Mouse (Mus musculus) cerebellum, adult (tissue): Measurements from ENCODE around the gene Mrpl49.
"Not testable (repeated sequence)": the region's sequence is repeated elsewhere in the genome, so short reads cannot be mapped to it uniquely, and the experiment has no call there.

Experiments
- ATAC-seq: cut with Nextera tagmentation; 2 replicates; pipeline ENCODE4 v1.9.2; 2017; ENCODE audit warnings: mild to moderate bottlenecking, moderate library complexity, mixed read lengths; ENCODE audit not compliant: insufficient number of reproducible peaks, low FRiP score, low TSS enrichment

Mrpl49 gene

DNA sequence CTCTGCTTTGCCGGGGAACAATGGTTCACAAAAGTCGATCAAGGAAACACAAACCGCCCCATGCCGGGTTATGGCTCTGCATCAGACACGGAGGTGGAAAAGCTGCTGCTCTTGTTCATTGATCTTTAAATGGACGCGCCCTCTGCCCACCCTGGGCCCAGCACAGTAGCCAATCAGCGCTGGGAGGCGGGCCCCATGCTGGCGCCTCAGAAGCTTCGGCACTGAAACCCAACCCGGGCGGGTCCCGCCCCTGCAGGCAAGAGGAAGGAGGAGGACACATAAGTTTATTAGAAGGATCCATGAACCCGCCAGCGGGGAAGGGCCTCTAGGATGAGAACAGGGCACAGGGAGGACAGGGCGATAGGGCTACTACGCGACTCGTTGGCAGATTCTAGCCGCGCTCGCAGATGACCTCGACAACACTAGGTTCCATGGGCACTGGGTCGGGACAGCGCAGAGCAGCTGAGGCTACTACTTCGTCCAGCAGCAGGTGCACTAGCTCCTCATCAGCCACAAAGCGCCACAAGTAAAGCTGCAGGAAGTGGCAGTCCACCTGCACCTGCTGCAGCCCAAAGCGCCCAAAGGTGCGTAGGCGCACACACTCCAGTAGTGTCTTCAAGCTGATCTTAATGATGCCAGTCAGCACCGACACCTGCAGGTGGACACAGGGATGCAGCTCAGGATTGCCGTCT, 10.3 kb upstream of the Mrpl49 start, which contains the start of gene Tm7sf2:
Gene Tm7sf2 (minus strand): TSS at position 650 of the 692 bp plus-strand sequence.
- peak; percentile 69; the same call in 1 of the 2 replicates for ATAC-seq

DNA sequence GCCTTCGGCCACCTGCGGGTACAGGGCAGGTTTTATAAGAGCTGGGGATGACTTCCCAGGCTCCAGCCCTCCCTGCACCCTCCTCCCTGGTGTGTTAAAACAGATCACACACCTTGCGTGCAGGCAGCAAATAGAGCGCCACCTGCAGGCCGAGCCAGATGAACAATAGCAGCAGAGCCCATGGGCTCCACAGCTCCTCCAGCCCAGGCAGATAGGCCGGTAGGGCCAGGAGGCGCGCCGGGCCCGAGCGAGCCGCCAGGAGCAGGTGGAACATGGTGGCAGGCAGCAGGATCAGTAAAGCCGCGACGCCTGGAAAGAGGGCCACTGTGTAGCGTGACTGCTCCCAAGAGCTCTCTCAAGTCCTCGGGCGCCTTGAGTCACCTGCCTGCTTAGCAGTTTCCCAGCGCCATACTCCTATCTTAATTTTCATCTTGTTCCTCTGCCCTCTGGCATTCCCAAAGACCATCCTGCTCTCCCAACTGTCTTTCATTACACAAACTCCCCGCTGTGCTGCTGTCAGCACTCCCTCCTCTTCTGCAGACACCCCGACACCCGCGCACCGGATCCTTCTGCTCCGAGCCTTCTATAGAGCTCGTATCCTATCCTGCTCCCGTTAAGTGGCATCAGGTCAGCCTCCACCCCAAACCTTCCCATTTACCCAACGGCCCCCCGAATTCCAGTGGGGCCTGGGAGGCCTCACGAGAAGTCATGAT, 9.6 kb upstream of the Mrpl49 start:
- peak; percentile 63 for ATAC-seq

DNA sequence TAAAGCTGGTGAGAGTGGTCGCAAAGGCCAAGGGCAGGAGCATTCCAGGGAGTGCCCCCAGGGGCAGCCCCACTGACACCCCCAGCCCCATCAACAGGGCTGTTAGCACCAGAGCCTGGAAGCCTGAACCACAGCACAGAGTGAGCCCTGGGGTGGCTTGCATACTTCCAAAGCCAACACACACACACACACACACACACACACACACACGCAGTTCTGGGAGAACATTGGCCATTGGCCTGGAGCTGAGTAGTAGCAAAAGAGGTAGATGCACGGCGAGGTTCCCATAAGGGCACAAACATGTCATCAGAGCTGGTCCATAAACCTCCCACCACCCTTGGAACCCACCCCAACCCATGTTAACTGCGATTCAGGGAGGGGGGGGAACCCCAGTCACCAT, 9.0 kb upstream of the Mrpl49 start:
- ATAC-seq: no peak

DNA sequence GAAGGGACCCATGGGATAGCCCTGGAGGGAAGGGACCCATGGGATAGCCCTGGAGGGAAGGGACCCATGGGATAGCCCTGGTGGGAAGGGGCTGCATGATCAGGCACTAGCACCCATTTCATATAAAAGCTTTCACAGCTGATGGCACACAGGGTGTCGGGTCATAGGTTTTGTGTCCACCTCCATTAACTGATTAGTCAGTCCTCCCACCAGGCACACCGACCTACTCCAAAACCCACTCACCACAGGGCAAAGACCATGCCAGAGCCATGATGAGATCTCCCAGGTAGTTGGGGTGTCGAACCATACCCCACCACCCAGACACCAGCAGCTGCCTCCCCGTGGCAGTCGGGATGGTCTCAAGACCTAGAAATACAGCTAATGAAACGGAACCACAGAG, 5.5 kb upstream of the Mrpl49 start:
- no peak for ATAC-seq

DNA sequence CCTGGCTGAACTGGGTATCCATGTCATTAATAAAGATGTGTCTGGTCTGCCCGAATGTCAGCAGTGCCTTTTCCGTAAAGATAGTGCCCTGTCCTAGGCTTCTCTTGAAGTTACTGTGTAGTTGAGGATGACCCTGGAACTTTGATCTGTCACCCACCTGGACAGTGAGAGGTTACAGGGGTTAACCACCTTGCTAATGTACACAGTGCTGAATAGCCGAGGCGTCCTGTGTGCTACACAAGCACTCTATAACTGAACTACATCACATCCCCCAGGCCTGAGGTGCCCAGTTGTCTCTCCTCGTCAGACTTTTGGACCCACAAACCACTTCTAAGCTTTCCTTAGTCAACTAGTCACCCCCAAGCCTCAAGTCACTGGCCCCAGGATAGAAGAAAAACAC, 4.8 kb upstream of the Mrpl49 start:
- ATAC-seq: no peak

DNA sequence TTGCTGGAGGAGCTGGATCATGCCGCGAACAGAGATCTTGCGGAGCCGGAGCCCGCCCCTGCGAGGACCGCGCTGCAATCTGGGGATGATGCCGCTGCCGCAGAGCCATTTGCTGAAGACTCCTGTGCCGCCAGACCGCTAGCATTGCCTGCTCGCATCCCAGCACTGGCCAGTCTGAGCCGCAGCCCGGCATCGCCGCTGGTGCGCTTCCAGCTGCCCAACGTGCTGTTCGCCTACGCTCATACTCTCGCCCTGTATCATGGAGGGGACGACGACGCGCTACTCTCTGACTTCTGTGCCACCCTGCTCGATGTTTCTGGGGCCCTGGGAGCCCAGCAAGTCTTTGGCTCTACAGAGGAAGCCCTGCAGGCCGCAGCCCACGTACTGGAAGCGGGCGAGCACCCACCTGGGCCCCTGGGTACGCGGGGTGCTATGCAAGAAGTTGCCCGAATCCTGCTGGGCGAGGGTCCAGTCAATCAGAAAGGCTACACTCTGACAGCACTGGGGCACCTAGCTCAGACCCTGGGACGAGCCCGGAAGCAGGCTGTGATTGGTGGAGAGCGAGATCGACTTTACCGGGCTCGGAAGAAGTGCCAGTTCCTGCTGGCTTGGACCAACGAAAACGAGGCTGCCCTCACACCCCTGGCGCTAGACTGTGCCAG, 4.2 kb upstream of the Mrpl49 start:
- no peak for ATAC-seq

DNA sequence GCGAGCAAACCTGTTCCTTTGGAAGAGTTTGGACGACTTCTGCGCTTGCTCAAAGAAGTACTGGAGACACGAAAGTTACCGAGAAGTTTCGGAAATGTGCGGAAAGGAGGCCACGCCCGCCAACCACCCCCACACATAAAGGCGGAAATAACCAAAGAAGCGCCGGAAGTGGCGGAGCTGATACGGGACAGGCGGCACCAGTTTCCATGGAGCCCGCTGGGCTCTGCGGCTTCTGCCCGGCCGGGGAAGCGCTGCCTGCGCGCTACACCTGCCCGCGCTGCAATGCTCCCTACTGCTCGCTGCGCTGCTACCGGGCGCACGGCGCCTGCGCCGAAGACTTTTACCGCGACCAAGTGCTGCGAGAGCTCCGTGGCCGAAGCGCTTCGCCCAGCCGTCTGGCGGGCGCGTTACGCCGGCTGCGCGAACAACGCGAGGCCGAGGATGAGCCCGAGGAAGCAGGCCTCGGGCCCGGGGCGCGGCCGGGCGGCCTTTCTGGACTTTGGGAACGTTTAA, 3.5 kb upstream of the Mrpl49 start, which contains the start of gene Znhit2:
Gene Znhit2 (plus strand): TSS at position 172 of the 513 bp plus-strand sequence.
- peak; percentile 57; the same call in 1 of the 2 replicates for ATAC-seq

DNA sequence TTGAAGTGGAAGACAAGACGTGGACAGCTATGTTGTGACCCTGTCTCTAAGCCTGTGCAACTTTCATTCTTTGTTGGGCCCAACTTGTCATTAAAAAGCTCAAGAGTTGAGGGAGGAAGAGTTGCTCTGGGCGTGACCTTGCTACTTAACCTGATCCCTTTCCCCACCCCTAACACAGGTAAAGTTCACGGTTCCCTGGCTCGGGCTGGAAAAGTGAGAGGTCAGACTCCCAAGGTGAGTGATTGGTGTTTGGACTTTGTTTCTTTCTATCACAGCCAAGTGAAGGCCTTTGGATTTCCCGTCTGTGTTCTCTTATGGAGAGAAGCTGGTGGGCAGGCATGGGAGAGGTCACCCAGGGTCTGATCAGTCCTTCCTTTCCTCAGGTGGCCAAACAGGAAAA, 1.4 kb upstream of the Mrpl49 start:
- ATAC-seq: no peak

DNA sequence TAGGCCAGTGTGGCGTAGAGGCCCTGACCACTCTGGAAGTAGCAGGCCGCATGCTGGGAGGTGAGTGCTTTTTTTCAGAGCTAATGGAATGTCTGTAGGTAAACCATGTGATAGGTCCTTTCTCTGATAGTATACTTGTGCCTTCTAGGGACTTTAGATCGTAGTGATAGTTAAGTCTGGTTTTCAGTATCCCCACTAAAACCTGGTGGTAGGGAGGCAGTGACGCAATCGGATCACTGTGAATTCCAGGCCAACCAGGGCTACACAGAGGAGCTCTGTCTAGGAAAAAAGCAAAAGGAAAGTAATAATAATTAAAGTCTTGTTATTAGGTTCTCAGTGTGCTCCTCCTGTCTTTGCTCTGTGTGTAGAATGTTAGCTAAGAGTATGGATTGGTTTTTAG, 928 bp upstream of the Mrpl49 start:
- no peak for ATAC-seq

DNA sequence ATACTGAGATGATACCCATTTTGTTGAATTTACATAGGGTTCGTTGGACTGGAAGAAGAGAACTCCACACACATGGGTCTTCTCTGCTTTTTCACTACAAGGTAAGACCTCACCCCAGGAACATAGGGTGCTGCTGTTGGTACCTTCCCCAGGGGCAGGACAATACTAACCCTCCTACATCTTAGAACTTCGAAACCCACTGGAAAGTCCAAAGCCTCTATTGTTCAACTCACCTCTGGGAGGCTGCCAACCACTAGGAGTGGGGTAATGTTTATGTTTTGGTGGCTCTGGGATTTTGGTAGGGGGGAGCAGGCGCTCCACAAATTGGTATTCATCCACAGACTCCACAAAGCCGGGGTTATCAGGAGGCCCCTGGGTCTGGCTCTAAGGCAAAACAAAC, 889 bp downstream of the Mrpl49 start:
- no peak for ATAC-seq

DNA sequence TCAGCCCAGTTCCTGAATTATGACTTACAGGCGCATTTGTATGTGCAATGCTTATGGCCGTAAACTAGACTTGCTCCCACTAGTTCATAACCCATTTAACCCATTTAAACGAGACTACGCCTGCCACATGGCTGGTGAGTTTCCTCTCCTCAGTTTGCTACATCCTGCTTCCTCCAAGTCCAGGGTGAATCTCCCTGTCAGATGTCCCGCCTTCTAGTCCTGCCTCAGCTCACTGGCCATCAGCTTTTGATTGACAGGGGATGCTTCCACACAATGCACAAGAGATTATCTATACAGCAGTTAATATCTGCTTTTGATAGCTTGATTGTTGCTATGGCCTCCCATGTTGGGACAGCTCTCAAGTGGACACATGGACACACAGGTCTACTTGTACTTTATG, 3.3 kb downstream of the Mrpl49 start:
- ATAC-seq: no peak

DNA sequence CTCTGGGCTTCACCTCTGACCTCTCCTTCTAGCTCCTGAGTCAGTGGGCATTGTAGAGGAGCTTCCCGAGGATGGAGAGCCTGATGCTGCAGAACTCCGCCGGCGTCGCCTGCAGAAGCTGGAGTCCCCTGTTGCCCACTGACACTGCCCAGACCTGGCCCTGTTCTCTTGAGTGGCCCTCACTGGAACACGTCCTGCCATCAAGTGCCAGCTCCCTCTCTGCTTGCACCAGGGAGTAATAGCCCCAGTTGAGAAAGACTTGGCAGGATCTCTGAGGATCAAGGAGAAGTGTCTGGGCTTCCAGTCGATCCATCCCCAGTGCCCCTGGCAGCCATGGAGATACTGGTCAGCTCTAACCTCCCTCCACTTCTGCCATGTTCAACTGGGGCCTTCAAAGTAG, 5.1 kb downstream of the Mrpl49 start:
- no peak for ATAC-seq

DNA sequence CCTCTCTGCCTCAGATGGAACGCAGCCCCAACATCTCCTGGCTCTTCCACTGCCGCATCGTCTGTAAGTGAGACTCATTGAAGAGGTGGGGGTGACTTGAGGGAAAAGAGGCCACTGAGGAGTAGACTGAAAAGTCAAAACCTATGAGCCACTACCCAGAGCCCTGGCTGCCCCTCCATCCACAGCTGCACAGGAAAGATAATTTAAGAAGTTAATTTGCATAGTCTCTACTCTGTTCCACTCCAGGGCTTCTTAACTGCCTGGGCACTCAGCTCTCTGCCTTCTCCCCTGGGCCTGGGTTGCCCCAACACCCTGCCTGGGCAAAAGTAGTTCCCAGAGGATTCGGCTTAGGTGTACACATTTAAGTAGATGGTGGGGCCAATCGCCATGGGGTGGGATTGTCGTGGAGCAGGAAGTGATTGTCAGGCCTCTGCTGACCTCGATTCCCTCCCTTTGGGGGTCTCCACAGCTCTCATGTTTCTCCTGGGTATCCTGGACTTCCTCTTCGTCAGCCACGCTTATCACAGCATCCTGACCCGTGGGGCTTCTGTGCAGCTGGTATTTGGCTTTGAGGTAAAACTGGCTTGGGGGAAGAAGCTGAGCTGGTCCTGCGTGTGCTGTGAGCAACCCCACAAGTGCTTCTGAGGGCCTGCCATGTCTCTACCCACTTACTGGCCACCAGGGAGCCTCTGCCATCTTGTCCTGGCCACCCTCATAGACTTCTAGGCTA, 8.7 kb downstream of the Mrpl49 start:
- ATAC-seq: no peak

DNA sequence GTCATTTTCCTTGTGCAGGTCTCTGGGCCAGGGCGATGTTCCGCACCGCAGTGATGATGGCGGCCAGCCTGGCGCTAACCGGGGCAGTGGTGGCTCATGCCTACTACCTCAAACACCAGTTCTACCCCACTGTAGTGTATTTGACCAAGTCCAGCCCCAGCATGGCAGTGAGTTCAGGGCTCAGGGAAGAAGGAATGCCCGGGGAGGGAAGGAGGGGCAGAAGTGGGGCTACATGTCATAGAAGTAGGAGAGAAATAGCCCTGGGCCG, 9.8 kb downstream of the Mrpl49 start:
- no peak for ATAC-seq

DNA sequence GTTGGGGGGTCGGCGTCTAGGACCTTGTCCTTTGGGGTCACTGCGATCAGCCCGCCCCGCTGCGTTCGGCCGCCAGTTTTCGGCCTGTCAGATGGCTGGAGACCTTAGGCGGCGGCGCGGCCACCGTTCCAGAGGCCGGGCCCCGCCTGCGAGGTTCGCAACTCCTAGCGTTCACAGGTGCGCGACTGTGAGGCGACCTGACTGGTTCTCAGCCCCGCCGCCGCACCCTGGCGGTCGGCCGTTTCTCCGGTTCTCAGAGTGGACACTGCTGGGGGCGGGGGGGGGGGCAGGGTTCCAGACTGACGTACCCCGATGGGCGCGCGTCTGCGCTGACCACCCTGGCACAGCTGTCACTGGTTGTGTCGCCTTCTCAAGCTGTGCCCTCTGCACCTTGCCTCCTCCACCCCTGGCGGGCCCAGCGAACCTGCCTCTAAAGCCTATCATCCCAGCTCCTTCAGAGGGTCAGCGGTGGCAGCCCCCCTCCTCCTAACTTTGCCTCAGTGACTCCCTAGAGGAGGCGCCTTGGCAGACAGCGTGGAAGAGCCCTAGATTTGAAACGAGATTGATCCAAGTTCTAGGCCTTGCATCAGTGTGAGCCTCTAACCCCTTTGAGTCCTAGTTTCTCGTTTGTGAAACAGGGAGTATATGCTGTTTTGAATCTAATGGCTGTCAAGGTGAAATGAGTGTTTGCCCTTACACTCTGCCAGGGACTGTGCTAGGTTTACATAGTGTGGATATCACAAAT, 10.3 kb downstream of the Mrpl49 start:
- ATAC-seq: peak; percentile 4; the same call in 1 of the 2 replicates

DNA sequence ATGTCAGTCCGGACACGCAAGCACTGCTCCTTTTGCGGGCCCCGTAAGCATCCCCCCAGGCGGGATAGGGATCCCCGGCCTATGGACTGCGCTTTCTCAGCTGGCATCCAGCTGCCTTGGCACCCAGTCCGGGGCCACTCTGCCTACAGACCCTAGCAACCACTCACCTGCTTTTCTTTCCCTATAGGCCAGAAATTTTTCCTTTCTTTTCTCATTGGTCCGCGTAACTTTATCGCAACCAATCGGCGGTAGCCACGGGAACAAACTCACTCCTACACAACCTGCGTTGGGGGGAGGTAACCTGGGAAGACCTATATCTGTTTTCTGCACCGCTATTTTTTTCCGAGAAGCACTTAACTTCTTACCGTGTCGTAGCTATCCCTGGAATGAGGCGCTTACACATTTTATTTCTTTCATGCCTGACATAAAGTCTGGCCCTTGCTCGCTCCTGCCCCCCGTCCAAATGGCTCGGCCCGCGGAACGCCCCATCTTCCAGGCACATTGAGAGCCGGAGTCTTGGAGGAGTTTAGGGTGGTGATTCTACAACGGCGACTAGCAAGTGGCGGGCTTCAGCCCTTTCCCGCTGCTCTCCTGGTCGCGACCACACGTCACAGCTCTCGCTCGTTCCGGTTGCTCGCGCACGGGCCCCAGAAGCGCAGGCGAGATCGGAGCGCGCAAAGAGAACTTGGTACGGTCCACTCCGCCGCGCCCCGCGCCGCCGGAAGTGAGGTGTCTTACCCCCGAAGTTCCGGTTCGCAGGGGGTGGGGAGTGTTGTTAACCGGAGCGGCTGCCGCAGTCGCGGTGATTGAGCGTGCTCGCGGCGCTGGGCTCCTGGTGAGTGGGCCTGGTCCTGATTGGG, 11.1 kb downstream of the Mrpl49 start, which contains the start of gene Syvn1:
Gene Syvn1 (plus strand): TSS at position 283 of the 860 bp plus-strand sequence.
- peak; percentile 89 for ATAC-seq

DNA sequence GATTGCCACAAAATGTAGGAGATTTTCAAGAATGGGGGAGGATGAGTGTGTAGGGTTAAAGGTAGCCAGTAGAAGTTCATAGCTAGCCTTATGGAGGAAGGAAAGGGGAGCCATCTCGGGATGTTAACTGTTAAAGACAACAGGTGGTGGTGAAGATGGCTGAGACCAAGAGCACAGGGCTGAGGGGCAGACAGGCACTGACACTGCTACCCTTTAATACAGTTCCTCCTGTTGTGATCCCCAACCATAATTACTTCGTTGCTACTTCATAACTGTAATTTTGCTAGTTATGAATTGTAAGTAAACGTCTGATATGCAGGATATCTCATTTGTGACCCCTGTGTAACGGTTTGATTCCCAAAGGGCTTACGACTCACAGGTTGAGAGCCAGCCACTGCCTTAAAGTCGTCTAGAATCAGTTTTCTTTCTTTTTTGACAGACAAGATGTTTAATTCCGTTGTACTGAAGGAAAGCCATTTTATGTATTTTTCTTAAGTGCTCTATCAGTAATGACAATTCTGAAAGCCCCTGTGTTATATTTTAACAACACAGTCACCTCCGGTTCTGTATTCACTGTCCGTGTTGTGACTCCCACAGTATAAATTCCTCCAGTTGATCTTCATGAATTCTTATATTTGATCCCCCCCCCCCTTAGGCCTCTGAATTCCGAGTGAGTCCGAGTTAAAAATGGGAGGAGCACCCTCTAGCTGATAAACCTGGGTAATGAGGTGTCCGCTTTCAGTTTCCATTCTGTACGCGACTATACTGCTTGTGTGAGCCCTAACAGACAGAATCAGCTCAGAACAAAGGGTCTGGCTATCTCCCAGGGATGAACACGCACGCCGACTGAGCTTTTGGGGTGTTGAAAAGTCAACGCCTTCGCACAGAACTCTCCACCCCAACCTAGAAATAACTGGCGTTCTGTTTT, 12.0 kb downstream of the Mrpl49 start:
- 0 out of 2 replicates have a peak, but pooled peaks have one; percentile 3 for ATAC-seq

DNA sequence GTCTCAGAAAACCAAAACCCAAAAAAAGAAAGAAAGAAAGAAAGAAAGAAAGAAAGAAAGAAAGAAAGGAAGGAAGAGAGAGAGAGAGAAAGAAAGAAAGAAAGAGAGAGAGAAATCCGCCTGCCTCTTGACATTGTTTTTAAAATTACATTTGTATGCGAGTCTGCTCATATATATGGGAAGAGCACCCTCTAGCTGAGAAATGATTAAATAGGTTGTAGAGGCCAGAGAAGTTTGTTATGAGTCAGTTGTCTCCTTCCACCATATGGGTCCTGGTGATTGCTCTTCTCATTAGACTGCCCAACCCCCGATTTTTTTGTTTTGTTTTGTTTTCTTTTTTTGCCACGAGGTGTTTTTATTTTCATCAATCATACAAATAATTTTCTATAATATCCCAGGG, 13.5 kb downstream of the Mrpl49 start:
- ATAC-seq: not testable (repeated sequence)
